Mouse (Mus musculus): ENCODE results near the gene Zbtb34.

DNA sequence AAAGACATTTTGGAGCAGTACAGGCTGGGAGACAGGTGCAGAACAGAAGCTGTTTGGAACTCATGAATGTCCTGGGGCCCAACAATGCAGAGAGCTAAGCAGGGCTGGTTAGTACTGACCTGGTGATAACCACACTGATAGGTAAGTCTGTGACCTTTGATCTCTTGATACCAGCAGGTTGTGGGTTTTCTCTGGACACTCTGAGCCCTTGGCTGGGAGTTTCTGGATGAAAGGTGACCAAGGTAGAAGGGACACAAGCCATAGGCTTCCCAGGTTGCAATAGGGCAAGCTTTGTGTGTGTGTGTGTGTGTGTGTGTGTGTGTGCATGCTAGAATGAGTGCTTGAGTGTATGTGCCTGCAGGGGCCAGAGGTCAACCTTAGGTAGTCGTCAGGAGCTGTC, 15.7 kb upstream of the Zbtb34 start:
- TF ChIP-seq CTCF (IDR thresholded peaks at IDR 0.05) (no peak), EP300 (IDR thresholded peaks at IDR 0.05) (no peak)
